Mouse (Mus musculus): ENCODE results near the gene Klrb1.
A peak's percentile ranks its signal among the peaks of the same experiment; 100 is the strongest.
"Not testable (repeated sequence)": the region's sequence is repeated elsewhere in the genome, so short reads cannot be mapped to it uniquely, and the experiment has no call there.

Klrb1 gene

DNA sequence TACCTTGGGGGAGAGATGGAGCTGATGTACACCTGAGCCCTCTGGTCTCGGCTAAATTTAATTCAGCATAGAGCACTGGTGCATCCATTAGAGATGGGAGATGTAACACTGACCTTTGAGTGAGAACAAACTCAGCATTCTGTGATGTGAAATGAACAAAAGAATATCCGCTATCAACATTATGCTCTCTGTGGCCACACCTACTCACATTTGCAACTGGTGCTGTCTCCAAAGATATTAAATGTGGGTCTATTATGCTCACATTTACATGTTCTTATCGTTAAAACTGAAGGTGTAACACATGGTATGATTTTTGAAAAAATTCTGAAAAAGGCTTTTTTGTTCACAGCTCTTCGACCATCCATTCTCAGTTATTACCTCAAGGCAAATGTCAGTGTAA is at the start of gene Klrb1:
Klrb1 (minus strand) TSS at position 101 of the 400 bp plus-strand sequence.
- no peak for DNase-seq (ENCODE audit: low spot score)

DNA sequence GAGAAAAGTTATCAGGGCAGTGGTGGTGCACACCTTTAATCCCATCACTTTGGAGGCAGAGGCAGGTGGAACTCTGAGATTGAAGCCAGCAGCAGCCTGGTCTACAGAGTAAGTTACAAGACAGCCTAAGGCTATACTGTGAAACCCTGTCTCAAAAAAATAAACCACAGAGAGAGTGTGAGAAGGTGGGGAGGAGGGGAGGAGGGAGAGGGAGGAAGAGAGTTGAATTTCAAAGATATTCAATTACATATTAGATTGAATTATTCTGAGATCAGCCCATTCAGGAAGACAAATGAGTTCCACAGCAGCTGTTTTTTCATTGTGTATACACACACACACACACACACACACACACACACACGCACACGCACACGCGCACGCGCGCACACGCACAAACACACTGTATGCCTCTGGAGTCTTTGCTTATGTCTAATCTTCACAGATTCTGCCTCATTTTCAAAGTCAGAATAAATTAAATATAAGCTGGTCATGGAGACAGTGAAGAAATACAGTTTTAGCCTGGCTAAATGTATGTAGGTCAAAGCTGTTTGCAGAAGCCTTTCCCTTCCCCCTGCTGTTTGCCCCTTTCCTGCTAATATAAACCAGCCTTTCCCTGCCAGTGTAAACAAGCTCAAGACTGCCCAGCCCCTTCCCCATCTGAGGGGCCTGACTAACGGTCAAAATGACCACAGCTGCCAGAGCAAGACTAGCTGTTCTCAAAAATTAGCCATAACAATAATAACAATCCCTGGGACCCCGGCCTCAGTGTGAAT is 46.8 kb upstream of the Klrb1 start:
- peak; percentile 14 for DNase-seq (ENCODE audit: low spot score)

DNA sequence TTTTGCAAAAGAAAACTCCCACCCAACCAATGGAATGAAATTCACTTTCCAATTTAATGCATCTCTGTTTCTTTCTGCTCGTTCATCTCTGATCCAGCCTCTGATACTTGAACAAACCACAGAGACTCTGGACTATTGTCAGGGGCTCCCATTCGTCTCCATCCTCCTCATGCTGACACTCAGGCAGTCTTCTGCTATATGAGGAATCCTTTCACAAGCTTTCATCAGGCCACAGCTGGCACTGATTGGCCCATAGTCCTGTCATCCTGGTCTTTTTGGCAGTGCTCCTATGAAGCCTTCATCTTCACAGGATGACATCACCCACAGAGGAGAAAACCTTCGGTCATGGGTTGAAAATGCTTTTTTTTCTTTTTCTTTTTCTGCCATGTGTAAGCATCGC is 45.2 kb upstream of the Klrb1 start:
- no peak for DNase-seq (ENCODE audit: low spot score)

DNA sequence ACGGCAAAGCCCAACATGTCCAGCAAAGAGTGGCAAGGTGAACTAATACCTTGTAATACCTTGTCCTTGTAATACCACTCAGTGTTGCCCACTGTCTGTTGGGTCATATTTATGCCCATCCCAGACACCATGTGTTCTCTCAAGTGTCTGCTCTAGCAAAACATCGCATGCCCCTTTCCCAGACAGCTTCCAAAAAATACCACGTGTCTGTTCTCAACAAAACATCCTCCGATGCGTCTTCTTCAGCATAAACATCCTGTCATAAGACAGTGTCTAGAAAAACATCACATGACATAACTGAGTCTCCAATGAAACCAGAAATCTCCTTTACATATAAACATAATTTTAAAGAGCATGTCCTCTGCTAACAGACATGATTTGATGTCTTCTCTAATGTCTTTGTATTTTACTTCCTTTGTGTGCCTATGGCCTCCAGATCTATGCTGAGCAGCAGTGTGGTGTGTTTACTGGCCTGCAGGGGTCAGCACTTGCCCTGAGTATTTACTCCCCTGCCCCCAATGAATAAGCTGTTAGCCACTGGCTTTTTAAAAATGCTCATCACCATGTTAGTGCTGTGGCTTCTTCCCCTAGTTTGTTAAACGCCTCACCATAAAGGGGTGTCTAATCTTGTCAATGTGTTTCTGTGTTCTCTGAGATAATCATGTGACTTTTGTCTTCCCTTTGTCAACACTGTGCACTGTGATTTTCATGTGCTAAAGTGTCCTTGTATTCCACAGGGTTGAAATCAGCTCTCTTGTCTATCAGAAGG is 43.8 kb upstream of the Klrb1 start:
- DNase-seq (ENCODE audit: low spot score): peak; percentile 26

DNA sequence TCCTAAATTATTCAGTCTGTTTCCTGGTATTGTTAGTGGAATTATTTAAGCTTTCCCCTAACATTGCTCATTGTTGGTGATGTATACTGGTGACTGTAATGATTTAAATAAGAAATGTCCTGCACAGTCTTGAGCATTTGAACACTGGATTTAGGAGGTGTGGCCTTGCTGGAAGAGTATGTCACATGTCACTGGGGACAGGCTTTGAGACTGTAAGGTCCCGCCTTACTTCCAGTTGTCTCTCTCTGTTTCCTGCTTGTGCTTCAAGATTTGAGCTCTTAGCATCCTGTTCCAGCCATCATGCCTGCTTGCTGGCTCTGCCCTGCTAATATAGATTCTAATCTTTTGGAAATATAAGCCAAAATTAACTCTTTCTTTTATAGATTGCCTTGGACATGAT is 42.4 kb upstream of the Klrb1 start:
- no peak for DNase-seq (ENCODE audit: low spot score)

DNA sequence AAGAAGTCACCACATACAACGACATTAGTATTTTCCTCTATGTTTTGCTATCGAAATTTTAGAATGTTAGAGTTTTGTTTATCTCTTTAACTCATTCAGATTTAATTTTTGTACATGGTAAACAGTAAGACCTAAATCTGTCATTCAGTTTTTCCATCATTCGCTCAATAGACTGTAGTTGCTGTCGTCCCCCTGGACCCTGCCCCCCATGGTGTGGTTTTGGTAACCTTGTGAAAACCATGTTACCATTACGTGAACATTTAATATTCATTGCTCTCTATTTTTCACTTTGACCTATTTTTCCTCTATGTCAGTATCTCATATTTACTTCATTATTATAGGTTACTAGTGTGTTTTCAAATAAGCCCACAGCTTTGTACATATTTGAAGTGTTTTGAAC is 41.7 kb upstream of the Klrb1 start:
- DNase-seq (ENCODE audit: low spot score): no peak

DNA sequence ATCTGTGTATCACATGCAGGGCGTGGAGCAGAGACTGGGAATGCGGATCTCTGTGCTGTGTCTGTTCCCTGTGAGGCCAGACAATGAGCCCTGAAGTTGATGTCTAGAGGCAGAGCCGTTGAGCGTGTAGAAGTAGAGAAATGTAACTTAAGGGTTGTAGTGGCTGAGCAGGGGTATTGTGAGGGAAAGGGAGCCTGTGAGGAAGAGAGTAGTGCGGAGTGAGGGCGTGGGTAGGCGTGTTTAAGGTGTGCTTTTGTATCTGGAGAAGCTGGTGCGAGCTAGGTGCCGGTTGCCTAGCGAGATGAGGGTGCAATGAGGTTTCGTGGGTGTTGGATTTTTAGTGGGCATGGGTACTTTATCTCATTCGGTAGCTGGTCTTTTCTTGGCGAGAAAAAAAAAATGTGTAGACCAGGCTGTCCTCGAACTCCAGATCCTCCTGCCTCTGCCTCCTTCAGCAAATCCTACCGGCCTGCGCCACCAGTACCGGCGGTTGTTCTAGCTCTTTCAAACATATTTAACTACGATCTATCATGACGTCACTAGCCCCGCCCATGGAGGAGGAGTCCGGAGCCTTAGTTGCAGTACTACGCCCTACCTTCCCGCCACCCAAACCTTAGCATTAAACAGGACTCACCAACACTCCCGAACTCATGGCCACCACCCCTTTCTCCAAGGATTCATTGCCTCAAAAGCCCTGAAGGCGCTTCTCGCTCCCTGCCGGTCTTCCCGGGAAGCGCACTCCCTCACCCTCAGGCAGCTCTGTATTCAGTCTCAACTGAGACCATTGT is 41.1 kb upstream of the Klrb1 start:
- DNase-seq (ENCODE audit: low spot score): peak; percentile 98

DNA sequence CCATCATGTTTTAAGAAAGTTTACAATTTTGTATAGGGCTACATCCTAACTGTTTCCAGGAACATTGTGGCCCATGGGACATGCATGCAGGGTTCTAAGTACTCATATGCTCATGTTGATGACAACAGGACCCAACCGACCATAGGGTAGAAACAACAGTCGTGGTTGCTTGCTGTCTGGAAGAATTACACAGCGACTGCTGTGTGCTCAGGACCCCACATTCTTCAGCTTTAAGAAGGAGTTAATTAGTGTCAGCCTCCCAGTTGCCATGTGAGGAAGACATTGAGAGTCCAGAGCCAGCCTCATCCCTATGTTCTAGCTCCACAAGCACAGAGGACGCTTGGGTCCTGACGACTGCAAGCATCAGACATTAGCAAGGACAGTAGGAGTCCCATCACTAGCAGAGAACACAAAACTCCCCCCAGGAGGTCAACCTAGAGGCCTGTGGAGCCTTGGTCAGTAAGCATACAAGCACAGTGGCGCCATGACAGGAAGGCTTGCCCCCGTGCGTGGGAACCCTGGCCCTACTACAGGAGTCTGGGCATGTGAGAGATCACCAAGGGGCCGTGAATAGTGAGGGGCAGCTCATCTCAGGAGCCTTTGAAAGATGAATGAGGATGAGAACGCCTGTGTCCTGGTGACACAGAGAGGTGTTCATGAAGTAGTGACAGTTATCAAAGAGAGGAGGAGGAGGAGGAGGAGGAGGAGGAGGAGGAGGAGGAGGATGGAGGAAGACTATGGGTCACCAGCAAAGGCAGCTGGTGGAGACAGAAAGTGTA is 40.2 kb upstream of the Klrb1 start:
- DNase-seq (ENCODE audit: low spot score): not testable (repeated sequence)

DNA sequence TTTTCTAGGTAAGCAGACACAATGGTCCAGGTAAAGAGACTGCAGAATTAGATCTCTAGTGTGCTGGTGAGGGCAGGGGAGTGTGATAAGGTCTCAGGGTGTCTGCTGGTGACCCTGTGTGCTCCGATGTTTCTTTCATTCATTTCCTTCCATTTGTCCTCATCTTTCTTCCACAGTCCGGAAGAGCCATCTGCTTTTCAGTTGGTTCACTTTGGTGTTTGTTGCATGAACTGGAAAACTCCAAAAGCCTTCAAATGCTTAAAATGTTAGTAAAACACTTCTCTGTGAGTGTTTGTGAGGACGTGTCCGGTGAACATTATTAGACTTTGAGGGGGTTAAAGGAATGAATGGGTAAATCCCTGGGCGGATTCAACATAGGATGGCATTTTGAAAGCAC is 38.3 kb upstream of the Klrb1 start:
- no peak for DNase-seq (ENCODE audit: low spot score)

DNA sequence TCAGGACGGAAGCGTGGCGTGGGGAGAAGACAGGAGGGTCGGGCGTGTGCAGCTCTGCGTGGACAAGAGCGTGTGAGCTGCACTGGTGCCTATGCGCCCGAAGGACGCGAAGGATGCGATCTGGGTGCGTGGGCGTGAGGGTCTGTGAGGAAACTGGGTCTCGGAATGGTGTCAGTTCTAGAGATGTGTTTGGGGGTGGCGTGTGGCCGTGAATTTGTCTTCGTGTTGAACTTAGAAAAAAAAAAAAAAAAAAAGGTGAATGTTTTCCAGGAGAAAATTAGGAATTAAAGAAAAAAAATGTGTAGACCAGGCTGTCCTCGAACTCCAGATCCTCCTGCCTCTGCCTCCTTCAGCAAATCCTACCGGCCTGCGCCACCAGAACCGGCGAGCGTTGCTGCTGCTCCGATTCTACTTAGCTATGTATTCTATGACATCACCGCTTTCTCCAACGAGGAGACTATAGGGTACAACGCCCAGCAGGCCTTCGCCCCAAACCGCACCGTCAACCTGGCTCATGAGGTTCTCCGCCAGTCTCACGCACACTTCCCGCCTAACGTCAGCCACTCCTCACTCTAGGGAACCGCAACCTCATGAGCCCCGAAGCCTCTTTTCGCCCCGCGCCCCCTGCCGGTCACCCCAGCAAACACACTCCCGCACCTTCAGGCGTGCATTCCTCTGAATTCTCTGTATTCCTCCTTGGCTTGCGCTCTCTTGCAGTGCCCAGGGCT is 37.7 kb upstream of the Klrb1 start:
- peak; percentile 88 for DNase-seq (ENCODE audit: low spot score)

DNA sequence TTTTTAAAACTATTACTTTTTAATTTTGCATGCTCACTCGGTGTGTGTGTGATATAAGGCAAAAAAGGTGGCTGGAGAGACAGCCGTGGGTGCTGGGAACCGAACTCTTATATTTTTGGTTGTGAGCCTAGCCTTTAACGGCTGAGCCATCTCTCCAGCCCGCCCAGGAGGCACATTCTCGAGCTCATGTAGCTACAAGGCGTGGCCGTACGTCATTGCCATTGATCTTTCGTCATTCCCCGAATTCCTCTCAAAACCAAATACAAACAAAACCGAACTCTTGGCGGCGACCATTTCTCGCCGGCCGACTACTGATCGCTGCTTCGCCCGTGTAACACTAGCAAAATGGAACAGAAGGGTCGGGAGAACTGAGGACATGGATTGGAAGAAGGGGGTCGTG is 37.2 kb upstream of the Klrb1 start:
- DNase-seq (ENCODE audit: low spot score): peak; percentile 91

DNA sequence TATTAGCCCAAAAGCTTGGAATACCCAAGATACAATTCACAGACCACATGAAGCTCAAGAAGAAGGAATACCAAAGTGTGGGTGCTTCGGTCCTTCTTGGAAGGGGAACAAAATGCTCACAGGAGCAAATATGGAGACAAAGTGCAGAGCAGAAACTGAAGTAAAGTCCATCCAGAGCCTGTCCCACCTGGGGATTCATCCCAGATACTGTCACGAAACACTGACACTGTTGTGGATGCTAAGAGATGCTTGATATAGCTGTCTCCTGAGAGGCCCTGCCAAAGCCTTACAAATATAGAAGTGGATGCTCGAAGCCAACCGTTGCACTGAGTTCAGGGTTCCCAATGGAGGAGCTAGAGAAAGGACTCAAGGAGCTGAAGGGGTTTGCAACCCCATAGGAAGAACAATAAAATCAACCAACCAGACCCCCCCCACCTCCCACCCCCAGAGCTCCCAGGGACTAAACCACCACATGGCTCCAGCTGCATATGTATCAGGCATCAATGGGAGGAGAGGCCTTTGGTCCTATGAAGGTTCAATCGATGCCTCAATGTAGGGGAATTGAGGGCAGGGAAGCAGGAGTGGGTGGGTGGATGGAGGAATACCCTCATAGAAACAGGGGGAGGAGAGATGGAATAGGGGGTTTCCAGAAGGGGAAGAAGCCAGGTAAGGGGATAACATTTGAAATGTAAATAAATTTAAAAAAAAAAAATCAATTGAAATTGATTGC is 36.5 kb upstream of the Klrb1 start:
- DNase-seq (ENCODE audit: low spot score): no peak

DNA sequence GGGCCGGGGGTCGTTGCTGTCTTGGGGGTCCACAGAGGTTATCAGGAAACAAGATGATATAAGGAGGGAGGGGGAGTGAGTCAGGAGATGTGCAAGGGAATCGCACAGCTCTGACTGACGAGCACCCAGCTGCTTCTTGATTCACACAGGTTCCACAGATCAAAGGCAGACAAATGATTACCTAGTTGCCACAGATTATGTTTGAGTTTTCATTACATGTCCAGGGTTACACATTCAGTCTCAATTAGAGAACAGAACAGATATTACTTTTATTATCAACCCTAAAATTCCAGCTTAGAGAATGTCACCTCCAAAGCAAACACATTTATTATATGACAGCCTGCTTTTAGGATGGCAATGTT is 32.5 kb upstream of the Klrb1 start:
- DNase-seq (ENCODE audit: low spot score): not testable (repeated sequence)

DNA sequence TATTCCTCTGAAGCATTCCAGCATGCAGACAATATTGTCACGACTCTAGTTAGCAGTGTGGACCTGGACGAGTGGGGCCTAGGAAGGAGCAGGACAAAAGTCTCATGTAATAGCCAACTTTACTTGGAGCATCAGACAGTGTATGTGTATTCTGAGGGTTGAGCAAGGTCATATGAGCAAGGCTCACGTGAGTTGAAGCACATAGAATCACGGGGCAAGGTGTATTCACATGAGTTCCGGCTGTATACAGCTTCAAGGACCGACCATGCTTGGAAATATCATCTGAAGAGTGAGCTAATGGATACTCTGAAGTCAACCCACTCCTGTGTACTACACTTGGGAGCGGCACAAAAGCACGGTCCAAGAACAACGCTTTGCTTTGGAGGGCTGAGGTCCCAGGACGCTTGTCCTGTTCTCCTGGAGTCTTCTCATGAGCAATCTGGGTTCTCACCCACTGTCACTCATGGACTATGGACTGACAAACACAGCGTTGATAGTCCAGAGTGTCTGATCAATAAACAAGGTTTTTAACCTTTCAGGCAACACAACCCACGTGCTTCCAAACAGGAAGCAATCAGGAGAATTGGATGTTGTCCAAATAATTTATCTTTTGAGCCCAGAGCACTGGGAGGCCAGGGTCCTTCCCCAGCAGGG is 32.0 kb upstream of the Klrb1 start:
- peak; percentile 82 for DNase-seq (ENCODE audit: low spot score)

DNA sequence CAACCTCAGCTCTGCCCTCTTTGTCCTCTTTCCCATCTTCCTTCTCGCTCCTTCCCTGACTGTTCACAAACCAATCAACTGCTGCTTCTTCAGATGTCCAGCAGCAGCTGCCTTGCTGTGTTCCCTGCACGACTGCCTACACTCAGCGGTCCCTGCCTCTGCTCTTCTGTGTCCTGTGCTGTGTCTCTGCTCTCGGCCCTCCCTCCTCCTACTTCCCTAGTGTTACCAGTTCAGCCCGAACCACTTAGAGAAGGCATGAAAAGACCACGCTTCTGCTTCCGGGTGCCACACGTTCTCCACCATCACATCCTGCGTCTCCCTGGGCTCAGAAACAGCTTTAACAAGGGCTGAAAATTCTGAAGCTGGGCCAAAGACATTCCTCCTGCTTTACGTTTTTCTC is 31.4 kb upstream of the Klrb1 start:
- peak; percentile 12 for DNase-seq (ENCODE audit: low spot score)

DNA sequence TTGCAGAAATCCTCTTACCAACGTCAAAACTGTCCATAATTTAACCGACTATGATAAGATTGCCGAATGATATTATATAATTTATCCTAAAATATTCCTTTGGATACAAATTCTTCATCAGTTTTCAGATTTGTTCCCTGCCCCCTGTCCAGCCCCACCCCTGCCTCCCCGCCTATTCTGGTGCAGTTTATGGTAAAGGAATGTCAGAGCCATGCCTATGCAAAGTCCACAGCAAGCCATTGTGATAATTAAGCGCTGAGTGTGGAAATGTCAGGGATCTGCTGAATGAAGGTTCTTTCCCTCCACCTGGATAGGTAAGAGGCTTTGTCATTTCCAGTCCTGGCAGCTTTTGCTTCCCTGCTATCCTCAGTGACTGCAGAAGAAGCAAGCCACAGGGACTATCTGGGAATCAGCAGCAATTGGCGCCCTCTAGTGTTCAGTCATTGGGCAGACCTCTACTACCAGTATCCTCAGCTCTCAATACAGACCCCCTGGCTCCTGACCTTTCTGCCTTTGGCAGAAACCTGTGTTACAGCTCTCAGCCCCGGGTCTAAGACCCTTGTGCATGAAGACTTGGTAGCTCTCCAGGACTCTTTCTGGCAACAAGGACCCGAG is 30.9 kb upstream of the Klrb1 start:
- DNase-seq (ENCODE audit: low spot score): peak; percentile 85

DNA sequence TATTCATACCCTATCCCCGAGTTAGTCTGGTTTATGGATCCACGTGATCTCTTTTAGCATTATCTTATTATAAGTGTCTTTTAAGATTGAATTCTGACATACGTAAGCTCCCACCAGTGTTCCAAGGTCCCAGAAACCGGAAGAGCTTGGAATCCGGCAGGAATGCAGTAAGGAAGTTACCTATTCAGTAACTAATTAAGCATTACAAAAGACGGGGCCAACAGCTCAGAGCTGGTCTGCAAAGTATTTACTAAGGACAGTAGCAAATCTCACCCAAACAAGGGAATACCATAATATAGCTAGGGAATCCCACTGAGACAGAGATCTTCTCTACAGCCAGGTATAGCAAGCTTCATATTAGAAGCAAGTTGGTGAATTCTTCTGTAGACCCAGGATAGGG is 24.1 kb upstream of the Klrb1 start:
- not testable (repeated sequence) for DNase-seq (ENCODE audit: low spot score)

DNA sequence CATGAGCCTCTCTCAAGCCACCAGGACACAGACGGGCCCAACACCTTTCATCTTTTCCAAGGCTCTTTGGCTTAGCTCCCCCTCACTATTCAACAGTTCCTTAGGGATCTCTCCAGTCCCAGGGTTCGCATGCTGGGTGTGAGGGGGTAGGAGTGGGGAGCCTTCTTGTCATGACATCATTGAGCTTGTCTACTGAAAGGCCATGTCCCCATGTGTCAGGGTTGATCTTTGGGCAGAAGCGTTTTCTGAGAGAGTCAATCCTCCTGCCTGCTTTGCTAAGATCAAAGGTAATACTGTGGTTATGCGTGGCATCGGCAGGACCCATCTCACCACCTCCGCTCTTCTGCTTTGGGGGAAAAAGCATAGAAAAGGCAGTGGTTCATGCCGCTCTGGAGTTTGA is 14.6 kb upstream of the Klrb1 start:
- DNase-seq (ENCODE audit: low spot score): no peak

DNA sequence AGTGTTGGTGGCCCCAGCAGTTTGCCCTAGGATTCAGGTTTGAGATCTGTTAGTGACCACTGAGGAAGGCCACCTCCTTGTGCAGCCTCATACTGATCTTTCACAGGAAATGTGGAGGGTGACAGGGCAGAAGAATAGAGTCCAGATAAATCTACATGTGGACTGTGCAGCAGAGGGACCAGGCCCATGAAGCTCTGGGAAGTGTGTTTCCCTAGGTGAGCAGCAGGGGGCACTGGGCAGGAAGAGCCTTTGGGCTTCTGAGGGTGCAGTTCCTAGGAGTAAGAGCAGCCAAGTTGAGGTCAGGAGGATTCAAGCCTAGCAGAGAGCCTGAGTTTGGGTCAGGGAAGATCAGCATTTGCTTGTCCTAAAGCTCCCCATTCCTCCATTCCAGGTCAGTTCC is 13.2 kb upstream of the Klrb1 start:
- no peak for DNase-seq (ENCODE audit: low spot score)

DNA sequence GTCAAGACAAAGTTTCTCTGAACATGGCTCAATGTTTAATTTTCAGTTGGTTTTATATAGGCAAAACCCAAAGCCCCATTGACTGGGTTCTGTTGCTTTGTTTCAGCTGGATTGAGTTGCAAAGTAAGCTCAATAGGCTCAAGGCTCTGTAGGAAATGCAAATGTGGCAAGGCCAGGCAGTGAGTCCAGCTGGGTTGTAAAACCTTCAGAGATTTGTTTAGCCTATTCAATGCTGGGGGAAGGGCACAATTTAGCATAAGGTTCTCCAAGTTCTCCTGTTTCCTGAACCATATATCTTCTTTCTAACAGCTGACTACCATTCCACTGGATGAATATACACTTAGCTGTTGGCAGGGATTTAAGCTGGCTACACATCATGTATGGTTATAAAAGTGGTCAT is 12.0 kb upstream of the Klrb1 start:
- DNase-seq (ENCODE audit: low spot score): no peak
